Mouse (Mus musculus) brain, adult 2 months (tissue): ENCODE measurements at regions not wholly inside any gene's neighbourhood (a gene's known extent, or its start where the extent isn't known, plus 50 kb on each side); places are given as distances from the start of the nearest gene placed in this dataset.
A peak's percentile ranks its signal among the peaks of the same experiment; 100 is the strongest.
"Not testable (repeated sequence)": the region's sequence is repeated elsewhere in the genome, so short reads cannot be mapped to it uniquely, and the experiment has no call there.

ENCODE experiments used
- DNase-seq: peaks from one replicate; pipeline ENCODE4 v3.0.0; 2011; ENCODE audit warnings: low read depth, low spot score

DNA sequence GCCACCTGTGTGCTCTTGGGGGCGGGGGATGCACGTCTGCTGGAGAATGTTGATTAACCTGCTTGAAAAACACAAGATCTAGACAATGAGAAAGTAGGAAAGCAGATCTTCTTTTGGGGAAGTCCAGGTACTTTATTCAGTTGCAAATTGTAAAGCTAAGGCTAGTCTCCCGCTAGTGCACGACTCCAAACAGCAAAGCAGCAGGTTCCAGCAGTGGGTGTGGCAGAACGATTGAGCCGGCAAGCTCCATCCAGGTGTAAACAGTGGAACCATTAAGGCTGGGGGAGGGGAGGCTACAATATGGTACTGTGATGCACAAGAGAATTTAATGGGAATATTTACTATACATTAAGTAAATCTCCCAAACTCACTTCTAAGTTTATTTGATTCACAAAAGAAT, 448.6 kb upstream of the Cobl start:
- DNase-seq = not testable (repeated sequence)

DNA sequence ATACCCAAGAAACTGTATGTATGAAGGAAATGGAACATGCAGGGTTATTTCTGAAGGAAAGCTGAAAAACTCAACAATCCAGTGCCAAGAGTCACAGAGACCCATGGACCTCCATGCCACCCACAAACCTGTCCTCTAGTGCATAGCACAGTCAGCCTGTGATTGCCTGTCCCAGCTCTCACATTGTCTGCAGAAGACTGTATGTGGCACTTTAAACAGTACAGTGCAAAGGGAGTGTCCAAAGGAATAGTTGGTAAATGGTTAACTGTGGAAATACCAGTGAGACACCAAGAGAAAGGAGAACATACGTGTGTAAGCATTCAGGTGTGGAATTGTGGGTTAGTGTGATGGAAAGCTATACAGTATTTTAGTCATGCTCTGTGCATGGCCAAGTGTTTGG, 409.0 kb upstream of the Cobl start:
- DNase-seq = no peak

DNA sequence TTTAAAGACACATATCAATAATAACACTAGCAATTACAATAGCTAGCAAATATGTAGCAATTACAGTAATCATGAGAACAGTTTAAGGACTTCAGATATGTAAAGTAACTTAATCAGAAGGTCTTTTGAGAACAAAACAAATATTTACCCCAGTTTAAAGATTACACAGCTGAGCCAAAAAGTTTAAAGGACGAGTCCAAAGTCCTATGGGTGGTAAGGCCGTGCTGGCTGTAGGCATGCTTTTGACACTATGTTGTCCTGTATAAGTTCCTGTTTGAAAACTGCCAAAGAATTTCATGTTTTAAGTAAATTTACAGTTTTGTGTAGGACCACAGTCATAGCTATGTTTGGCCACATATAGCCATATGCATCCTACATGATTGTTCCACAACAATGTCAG, 408.0 kb upstream of the Cobl start:
- no peak for DNase-seq

DNA sequence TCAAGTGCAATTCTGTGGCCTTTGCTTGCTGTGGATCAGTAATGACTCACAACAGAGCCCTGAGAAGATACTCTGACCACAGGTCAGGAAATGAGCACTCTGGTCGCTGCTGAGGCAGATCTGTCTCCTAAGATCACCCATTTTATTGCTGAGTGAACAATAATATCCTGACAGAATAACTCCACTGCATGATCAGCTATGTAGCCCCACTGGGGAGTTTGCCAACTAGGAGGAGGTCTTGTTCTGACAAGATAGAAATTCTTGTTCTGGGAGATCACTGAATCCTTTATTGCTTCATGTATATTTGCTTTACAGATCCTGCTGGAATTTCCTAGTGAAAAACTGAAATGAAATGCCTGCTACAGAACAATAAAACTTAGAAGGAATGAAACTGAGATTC, 407.6 kb upstream of the Cobl start:
- DNase-seq = no peak

- no peak for DNase-seq
Observed at GRCm38 (mm10) chr11:12867541-12867940, 402.8 kb upstream of the Cobl start.

DNA sequence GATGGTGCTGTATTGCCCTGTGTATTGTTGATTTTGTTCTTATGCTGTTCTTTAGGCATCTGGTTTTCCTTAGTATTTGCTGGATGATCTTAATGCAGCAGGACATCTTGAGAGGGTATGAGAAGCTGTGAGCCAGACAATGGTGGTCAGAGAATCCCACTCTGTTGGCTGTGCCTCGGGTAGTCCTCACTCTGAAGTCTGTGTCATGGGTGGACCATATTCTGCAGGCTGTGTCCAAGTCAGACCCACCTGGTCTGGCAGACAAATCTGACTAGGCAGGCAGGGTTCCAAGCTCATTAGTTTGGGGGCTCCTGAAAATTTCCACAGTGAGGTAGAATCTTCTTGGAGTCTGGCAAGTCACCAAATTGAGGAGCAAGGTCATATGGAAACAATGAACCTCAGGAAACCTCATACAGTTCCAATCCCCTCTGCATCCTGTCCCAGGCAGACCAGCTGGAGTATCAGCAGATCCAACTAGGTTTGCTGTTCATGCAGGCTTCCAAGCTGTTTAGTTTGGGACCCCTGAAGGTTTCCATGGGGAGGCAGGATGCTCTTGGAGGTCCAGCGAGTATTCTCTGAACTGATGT, 400.4 kb upstream of the Cobl start:
- no peak for DNase-seq

- no peak for DNase-seq
Observed at GRCm38 (mm10) chr11:12859344-12859930, 394.7 kb upstream of the Cobl start.

DNA sequence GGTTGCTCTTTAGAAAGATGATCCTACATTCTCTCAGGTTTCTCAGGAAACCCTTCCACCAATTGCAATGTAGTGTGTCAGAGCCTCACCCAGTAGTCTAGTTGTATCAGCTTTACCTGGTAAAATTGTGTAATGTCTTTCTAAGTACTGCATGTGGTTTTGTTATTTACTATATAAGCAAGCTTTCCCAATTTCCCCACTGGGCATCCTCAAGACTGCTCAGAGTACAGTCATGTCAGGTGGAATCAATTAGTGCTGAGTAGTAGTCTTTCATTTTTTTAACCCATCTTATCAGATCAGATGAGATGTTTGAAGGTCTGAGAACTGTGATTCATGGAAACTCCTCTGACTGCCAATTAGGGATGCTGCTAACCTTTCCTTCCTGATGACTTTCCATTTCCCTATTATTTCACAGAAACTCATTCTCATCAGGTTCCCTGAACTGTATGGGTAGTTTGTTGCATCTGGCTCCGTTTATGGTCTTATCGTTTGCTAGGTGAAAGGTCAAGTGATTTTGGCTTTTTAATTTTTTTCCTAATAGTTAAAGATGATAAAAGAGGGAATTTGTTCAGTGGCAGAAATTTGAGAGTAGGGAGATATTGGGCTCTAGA, 393.6 kb upstream of the Cobl start:
- DNase-seq = no peak

GRCm38 (mm10) chr11:12857358-12858199, 392.8 kb upstream of the Cobl start:
- no peak for DNase-seq

GRCm38 (mm10) chr11:12847793-12848192, 383.0 kb upstream of the Cobl start:
- DNase-seq = no peak

DNA sequence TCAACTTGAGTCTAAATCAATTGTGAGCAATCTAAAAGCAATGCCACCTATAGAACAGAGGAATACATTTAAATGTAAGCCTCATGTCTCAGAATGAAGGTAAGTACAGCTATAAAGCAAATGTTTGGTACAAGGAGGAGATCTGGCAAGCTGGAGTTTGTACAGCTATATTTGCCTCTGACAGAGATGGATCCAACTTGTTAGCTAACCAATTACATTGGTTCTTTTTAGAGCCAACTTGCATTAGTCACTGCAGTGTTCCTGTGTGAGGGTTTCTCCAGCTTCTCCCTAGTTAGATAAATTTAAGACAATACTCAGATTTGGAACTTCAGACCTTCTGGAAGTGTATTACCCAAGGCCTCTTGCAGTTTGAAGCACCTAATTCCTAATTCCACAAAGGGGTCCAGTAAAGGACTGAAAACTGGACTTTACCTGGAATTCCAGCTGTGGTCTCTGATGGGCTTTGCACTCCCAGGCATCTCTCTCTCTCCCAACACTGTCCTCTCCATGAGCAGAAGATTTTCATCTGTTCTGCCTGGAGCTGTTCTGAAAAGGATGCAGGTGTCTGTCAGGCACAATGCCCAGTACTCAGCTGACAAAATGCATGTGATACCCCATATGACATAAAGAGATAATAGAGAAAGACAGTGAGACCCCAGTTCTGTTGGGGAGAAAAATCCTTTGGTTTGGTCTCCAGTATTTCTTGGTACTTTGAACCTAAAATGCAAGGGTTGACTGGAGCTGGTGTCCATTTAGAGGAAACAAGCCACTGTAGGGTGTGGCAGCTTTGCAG, 379.1 kb upstream of the Cobl start:
- peak; percentile 79 for DNase-seq

GRCm38 (mm10) chr11:12841393-12841792, 376.6 kb upstream of the Cobl start:
- DNase-seq = no peak

GRCm38 (mm10) chr11:12837920-12838319, 373.2 kb upstream of the Cobl start:
- peak; percentile 43 for DNase-seq

- no peak for DNase-seq
Observed at GRCm38 (mm10) chr11:12837387-12837786, 372.6 kb upstream of the Cobl start.

DNA sequence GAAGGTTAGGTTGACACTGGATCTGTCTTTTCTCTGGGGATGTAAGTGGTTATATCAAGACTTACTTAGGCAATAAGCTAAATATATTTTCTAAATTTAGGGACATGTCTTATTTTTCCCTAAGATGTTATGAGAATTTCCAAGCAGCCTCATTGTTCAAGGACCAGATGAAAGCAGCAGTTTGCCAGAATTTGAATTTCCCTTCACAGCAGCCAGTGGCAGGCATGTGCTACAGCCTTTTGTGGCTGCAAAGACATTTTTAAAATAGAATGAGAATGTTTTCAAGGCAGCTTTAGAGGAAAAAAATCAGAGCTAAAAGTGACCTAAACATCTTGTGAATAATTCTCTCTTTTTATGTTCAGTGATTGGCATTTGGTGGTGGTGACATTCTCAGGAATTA, 371.6 kb upstream of the Cobl start:
- DNase-seq = peak; percentile 73

- DNase-seq = no peak
Observed at GRCm38 (mm10) chr11:12812021-12812420, 347.3 kb upstream of the Cobl start.

DNA sequence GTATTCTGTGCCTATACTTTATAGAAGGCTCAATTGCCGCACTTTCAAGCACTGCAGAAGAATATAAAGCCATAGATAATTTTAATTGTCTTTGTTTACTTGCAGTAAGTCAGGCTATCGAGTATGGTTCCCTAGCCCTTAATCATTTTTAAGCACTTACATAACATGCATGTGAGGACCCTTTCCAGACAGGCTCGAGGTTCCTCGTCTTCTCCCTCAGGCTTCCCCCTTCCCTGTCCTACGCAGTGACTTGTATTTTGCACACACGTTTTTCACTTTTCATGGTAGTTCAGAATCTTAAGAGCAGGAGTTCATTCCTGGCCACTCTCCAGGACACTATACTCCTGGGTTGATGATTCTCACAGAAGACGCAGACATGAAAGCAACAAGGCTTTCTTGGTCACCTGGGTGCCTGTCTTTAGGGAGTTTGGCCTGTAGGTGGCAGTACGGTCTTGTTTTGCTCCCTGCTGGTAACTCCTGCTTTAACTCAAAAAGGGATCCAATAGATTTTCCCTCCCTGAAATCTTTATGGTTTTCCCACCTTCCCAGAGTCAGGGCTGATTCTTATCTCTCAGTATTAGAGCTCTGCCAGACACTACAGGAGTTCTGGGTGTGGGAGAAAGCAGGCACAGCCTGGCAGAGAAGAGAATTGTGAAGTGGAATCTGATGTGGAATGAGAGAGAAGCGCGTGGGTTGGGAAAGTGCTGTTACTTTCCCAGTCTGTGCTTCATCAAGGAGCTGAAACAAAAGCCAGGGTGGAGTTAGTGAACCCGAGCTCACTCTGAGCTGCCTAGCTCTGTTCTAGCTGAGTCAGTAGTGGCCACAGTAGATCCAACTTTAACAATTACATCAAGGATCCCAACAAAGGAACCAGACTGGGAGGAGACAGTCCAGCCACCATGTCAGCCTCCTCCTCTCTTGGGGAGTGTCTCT, 346.5 kb upstream of the Cobl start:
- peak; percentile 92 for DNase-seq
